Mouse (Mus musculus): Measurements from ENCODE around the gene Sycp1. TPM values are rescaled to one million over a fixed set of nuclear protein-coding genes. Genes with fewer than 3 reads are reported as not detected.

The Sycp1 gene
- polyA plus RNA-seq, 1 experiment: not detected

DNA sequence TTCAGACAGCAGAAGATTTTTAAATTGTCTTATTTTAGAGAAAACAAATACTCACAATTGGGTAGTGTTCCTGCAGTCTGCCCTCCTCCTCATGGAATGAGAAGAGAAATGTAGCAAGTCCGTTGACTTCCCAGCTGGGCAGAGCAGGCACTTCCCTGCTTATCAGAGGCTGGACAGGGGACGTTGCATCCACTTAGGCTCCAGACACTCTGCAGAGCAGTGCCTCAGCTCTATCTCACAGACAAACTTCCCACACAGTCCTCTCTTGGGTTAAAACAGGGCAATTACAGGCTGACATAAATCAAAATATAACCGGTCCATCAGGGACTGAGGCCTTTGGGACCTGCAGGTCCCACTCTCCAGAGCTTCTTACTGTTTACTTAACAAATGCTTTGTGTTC, 28.1 kb upstream of the Sycp1 start, which contains the start of gene Nr1h5:
Nr1h5 (minus strand) TSS at position 101 of the 400 bp plus-strand sequence.
- WGBS: 64% methylated on average over 3 of the region's 3 CpGs
- no peak within 1 kb of the TSS for H3K27ac ChIP-seq (ENCODE audit: insufficient read depth, low read length)
- H3K36me3 ChIP-seq (ENCODE audit: control insufficient read depth, insufficient read depth, low read length): no peaks in the 10 kb centered on the region
- no peak within 1 kb of the TSS for H3K4me3 ChIP-seq (ENCODE audit: extremely low read depth, insufficient read depth, insufficient read length)
- no peak for DNase-seq (ENCODE audit: low read depth in 1 of 2, low spot score in 2 of 2)
- H3K4me1 ChIP-seq (ENCODE audit: control insufficient read depth, insufficient read depth, insufficient read length): no peaks in the 10 kb centered on the region
- H3K27me3 ChIP-seq (ENCODE audit: control insufficient read depth, insufficient read depth, low read length): no peaks in the 10 kb centered on the region
- no peak for TF ChIP-seq POLR2A (IDR thresholded peaks at IDR 0.05; ENCODE audit: low read depth, low read length)
- TF ChIP-seq CTCF (IDR thresholded peaks at IDR 0.05; ENCODE audit: extremely low read depth, insufficient read depth, insufficient read length, insufficient replicate concordance): no peak

DNA sequence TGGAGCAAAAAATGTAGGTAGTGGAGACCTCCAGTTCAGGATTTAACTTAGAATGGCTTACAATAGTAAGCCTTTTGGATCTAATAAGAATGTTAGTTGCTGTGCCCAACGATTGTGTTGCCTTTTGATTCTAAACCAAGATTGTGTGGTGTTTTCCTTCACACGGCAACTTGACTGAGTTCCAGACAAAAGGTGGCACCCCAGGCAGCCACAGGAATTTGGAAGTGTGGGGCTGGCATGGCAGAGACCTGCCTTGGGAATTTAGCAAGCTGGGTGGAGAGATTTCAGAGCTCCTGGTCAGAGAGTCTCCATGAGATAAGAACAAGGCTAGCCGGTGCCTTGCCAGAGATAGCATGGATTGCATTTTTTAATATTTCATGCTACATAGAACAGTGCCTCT, 19.7 kb upstream of the Sycp1 start:
- H3K4me1 ChIP-seq (ENCODE audit: control insufficient read depth, insufficient read depth, insufficient read length): no peaks in the 10 kb centered on the region
- no peak for TF ChIP-seq POLR2A (IDR thresholded peaks at IDR 0.05; ENCODE audit: low read depth, low read length)
- no peak for TF ChIP-seq CTCF (IDR thresholded peaks at IDR 0.05; ENCODE audit: extremely low read depth, insufficient read depth, insufficient read length, insufficient replicate concordance)
- WGBS: 75% methylated on average over 3 of the region's 3 CpGs
- no peak for DNase-seq (ENCODE audit: low read depth in 1 of 2, low spot score in 2 of 2)
- no peak overlapping the region for H3K27ac ChIP-seq (ENCODE audit: insufficient read depth, low read length)
- H3K36me3 ChIP-seq (ENCODE audit: control insufficient read depth, insufficient read depth, low read length): no peaks in the 10 kb centered on the region
- H3K27me3 ChIP-seq (ENCODE audit: control insufficient read depth, insufficient read depth, low read length): no peaks in the 10 kb centered on the region
- H3K4me3 ChIP-seq (ENCODE audit: extremely low read depth, insufficient read depth, insufficient read length): no peak overlapping the region

DNA sequence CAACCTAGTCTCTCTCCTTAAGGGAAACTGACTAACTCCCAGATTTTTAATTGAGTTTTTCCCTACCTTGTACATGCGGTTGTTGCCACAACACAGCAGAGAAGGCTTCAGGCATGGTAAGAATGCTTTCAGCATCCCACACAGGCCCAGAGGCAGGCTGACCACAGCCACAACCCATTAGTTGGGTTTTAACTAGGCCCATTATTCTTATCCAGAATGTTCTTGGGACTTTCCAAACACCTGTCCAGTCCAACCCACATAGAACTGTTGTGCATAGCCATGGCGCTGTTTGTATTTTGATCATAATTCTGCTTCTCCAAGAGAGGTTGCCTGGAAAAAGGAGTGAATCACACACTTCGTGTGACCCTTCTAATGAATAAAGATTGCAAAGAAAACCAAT, 19.2 kb upstream of the Sycp1 start:
- Histone ChIP-seq H3K36me3 (ENCODE audit: control insufficient read depth, insufficient read depth, low read length) (no peaks in the 10 kb centered on the region), H3K27me3 (ENCODE audit: control insufficient read depth, insufficient read depth, low read length) (no peaks in the 10 kb centered on the region), H3K4me1 (ENCODE audit: control insufficient read depth, insufficient read depth, insufficient read length) (no peaks in the 10 kb centered on the region), H3K27ac (ENCODE audit: insufficient read depth, low read length) (no peak overlapping the region), H3K4me3 (ENCODE audit: extremely low read depth, insufficient read depth, insufficient read length) (no peak overlapping the region)
- TF ChIP-seq POLR2A (IDR thresholded peaks at IDR 0.05; ENCODE audit: low read depth, low read length): no peak
- TF ChIP-seq CTCF (IDR thresholded peaks at IDR 0.05; ENCODE audit: extremely low read depth, insufficient read depth, insufficient read length, insufficient replicate concordance): no peak
- no peak for DNase-seq (ENCODE audit: low read depth in 1 of 2, low spot score in 2 of 2)
- 88% methylated on average over 3 of the region's 3 CpGs for WGBS

DNA sequence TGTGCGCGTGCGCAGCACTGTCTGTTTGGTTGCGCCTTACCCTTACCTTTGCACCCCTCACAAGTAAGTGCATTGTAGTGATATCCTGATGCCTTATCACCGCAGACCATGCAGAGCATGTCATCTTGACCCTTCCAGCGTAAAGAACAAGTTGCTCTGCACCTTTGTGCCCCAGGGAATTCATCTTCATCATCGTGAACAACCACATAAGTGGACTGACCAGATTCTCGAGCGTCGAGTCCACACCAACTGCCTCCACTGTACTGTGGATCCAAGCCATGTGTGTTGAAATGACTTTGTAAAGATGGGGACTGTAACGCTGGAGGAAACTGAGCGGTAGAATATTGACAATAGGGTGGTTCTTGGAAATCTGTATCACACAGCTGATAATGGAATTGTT, 18.6 kb upstream of the Sycp1 start:
- no peak overlapping the region for H3K27ac ChIP-seq (ENCODE audit: insufficient read depth, low read length)
- DNase-seq (ENCODE audit: low read depth in 1 of 2, low spot score in 2 of 2): no peak
- TF ChIP-seq CTCF (IDR thresholded peaks at IDR 0.05; ENCODE audit: extremely low read depth, insufficient read depth, insufficient read length, insufficient replicate concordance): no peak
- TF ChIP-seq POLR2A (IDR thresholded peaks at IDR 0.05; ENCODE audit: low read depth, low read length): no peak
- H3K36me3 ChIP-seq (ENCODE audit: control insufficient read depth, insufficient read depth, low read length): no peaks in the 10 kb centered on the region
- H3K4me1 ChIP-seq (ENCODE audit: control insufficient read depth, insufficient read depth, insufficient read length): no peaks in the 10 kb centered on the region
- 92% methylated on average over 12 of the region's 12 CpGs for WGBS
- H3K4me3 ChIP-seq (ENCODE audit: extremely low read depth, insufficient read depth, insufficient read length): no peak overlapping the region
- no peaks in the 10 kb centered on the region for H3K27me3 ChIP-seq (ENCODE audit: control insufficient read depth, insufficient read depth, low read length)

DNA sequence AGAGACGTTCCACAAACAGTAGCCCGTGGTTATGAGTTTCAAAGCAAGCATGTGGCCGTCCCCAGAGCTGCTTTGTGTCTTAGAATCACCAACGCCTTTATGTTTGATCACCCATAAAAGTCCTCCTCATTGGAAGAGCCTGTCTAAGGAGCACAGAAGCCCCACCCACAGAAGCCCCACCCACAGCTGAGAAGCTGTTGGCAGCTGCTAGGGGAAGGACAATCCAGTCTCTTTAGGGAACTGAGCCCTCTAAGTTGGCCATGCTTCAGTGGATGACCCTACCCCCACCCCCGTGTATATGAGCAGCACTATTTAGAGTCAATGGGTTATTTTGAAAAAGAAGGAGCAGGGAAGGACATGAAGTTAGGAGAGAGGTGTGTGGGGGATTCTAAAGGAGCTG, 11.0 kb upstream of the Sycp1 start:
- WGBS: 34% methylated on average over 5 of the region's 5 CpGs
- DNase-seq (ENCODE audit: low read depth in 1 of 2, low spot score in 2 of 2): peak; percentile 11 to 53
- no peak for TF ChIP-seq CTCF (IDR thresholded peaks at IDR 0.05; ENCODE audit: extremely low read depth, insufficient read depth, insufficient read length, insufficient replicate concordance)
- TF ChIP-seq POLR2A (IDR thresholded peaks at IDR 0.05; ENCODE audit: low read depth, low read length): no peak

DNA sequence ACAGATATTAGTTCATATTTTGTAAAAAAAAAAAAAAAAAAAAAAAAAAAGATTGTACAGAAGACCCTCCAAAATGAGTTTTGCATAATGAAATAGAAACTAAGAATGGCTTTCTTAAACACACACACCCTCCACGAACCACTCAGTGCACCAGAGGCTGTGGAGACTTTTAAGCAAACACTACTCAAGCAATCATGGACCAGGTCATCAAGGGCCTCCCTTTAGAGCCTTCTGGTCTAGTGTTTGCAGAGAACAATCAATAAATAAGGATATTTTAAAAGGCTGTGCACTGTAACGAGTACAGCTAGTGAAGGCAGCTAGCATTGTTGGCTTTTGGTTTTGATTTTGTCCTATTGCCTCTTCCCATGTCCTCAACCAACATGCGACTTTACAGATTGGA, 10.4 kb upstream of the Sycp1 start:
- Histone ChIP-seq H3K27ac (ENCODE audit: insufficient read depth, low read length) (no peak overlapping the region), H3K36me3 (ENCODE audit: control insufficient read depth, insufficient read depth, low read length) (no peaks in the 10 kb centered on the region), H3K4me1 (ENCODE audit: control insufficient read depth, insufficient read depth, insufficient read length) (peaks cover 2% of the 10 kb centered on the region; the same call in 1 of the 2 replicates), H3K4me3 (ENCODE audit: extremely low read depth, insufficient read depth, insufficient read length) (no peak overlapping the region), H3K27me3 (ENCODE audit: control insufficient read depth, insufficient read depth, low read length) (no peaks in the 10 kb centered on the region)
- no peak for DNase-seq (ENCODE audit: low read depth in 1 of 2, low spot score in 2 of 2)
- no peak for TF ChIP-seq CTCF (IDR thresholded peaks at IDR 0.05; ENCODE audit: extremely low read depth, insufficient read depth, insufficient read length, insufficient replicate concordance)
- no peak for TF ChIP-seq POLR2A (IDR thresholded peaks at IDR 0.05; ENCODE audit: low read depth, low read length)
- 67% methylated on average over 3 of the region's 3 CpGs for WGBS

More for the DNA sequence above, 11.0 kb upstream of the Sycp1 start:
- no peaks in the 10 kb centered on the region for H3K27me3 ChIP-seq (ENCODE audit: control insufficient read depth, insufficient read depth, low read length)
- H3K4me1 ChIP-seq (ENCODE audit: control insufficient read depth, insufficient read depth, insufficient read length): peaks cover 2% of the 10 kb centered on the region; the same call in 1 of the 2 replicates
- H3K27ac ChIP-seq (ENCODE audit: insufficient read depth, low read length): no peak overlapping the region
- H3K36me3 ChIP-seq (ENCODE audit: control insufficient read depth, insufficient read depth, low read length): no peaks in the 10 kb centered on the region
- H3K4me3 ChIP-seq (ENCODE audit: extremely low read depth, insufficient read depth, insufficient read length): no peak overlapping the region

DNA sequence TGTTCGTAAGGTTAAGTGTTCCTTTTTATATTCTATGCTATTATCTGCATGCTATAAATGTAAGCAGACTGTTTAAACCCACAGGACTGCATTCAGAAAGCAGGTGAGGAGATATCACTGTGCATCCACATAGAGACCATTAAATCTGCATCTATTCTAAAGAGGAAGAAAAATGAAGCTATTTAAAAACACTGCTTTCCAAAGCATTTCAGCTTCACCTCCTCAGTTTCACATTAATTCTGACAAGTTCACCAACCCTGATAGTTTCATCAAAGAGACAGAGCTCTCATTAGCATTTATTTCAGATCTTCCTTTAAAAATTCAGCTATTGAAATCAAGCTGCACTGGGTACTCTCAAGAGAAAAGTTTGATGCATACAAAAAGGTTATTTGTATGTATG, 2.2 kb upstream of the Sycp1 start:
- Histone ChIP-seq H3K27ac (ENCODE audit: insufficient read depth, low read length) (no peak overlapping the region), H3K4me1 (ENCODE audit: control insufficient read depth, insufficient read depth, insufficient read length) (no peaks in the 10 kb centered on the region), H3K36me3 (ENCODE audit: control insufficient read depth, insufficient read depth, low read length) (no peaks in the 10 kb centered on the region), H3K4me3 (ENCODE audit: extremely low read depth, insufficient read depth, insufficient read length) (no peak overlapping the region), H3K27me3 (ENCODE audit: control insufficient read depth, insufficient read depth, low read length) (no peaks in the 10 kb centered on the region)
- DNase-seq (ENCODE audit: low read depth in 1 of 2, low spot score in 2 of 2): no peak
- WGBS: 94% methylated on average over 1 of the region's 1 CpGs
- no peak for TF ChIP-seq CTCF (IDR thresholded peaks at IDR 0.05; ENCODE audit: extremely low read depth, insufficient read depth, insufficient read length, insufficient replicate concordance)
- no peak for TF ChIP-seq POLR2A (IDR thresholded peaks at IDR 0.05; ENCODE audit: low read depth, low read length)

Measured in spleen, adult 2 months (tissue).